Mouse (Mus musculus) kidney, adult 11 months (tissue): ENCODE data around the gene Tmem179.

Source experiments
- DNase-seq: peaks from one replicate; pipeline ENCODE4 v3.0.0; 2022

Gene Tmem179

GRCm38 (mm10) chr12:112457839-112458238, 58.7 kb downstream of the Tmem179 start:
- DNase-seq = peak; percentile 31

- DNase-seq = peak; percentile 31
Observed at GRCm38 (mm10) chr12:112456144-112456713, 60.3 kb downstream of the Tmem179 start.

GRCm38 (mm10) chr12:112451826-112452225, 64.7 kb downstream of the Tmem179 start:
- DNase-seq = no peak

- no peak for DNase-seq
Observed at GRCm38 (mm10) chr12:112451381-112451780, 65.2 kb downstream of the Tmem179 start.

GRCm38 (mm10) chr12:112450883-112451282, 65.7 kb downstream of the Tmem179 start:
- no peak for DNase-seq
